Mouse (Mus musculus): Measurements from ENCODE around the gene Rpusd4.

DNA sequence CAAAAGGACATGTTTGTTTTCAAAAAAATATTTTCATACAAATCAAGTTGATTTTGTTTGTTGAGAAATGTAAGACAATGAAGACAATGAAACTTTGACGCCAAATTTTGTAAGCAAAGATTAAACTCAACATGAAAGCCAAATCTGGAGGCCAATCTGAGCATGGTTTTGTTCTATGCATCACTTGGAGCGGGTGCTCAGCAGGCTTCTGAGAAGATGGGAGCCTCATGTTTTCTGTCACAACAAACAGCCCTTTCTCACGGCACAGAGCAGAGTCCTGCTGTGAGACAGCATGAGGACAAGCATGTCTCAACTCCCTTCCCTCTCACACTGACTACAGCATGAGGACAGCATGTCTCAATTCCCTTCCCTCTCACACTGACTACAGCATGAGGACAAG is 31.7 kb upstream of the Rpusd4 start:
- TF ChIP-seq POLR2A (IDR thresholded peaks at IDR 0.05; ENCODE audit: borderline replicate concordance, extremely low read depth, low read depth, low read length) = no peak
- no peak for TF ChIP-seq CTCF (IDR thresholded peaks at IDR 0.05; ENCODE audit: insufficient read depth, low read length)
